Mouse (Mus musculus): ENCODE results near the gene Fxyd7. TPM values are rescaled to one million over a fixed set of nuclear protein-coding genes. Genes with fewer than 3 reads are reported as not detected.

Fxyd7 gene
- polyA plus RNA-seq, 1 experiment from 2014 or later, result 79.5 TPM

GRCm38 (mm10) chr7:31056448-31056847 is 5.2 kb upstream of the Fxyd7 start:
- 71% methylated on average over 7 of the region's 7 CpGs for WGBS
- Histone ChIP-seq H3K9me3 (no peaks in the 10 kb centered on the region), H3K27me3 (replicated peaks) (peaks cover 33% of the 10 kb centered on the region), H3K27ac (no peak overlapping the region), H3K4me1 (peaks cover 29% of the 10 kb centered on the region), H3K4me2 (replicated peaks) (no peak overlapping the region), H3K36me3 (no peaks in the 10 kb centered on the region), H3K4me3 (no peak overlapping the region), H3K9ac (no peak overlapping the region)
- no peak for ATAC-seq (ENCODE audit: low FRiP score, low read depth)

DNA sequence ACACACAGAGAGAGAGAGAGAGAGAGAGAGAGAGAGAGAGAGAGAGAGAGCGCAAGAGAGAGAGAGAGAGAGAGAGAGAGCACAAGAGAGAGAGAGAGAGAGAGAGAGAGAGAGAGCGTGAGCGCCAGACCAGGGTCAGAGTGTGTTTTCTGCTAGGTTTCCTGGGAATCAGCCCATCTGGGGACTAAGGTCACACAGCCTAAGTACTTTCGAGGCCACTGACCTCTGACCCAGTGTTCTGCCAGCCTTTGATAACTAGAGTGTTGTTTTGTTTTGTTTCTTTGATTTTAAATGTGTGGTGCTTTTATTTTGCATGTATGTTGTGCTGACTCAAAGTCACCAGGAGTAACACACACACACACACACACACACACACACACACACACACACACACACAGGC is 4.6 kb upstream of the Fxyd7 start:
- Histone ChIP-seq H3K9ac (no peak overlapping the region), H3K4me2 (replicated peaks) (no peak overlapping the region), H3K4me3 (no peak overlapping the region), H3K27ac (no peak overlapping the region), H3K4me1 (peaks cover 34% of the 10 kb centered on the region), H3K9me3 (no peaks in the 10 kb centered on the region), H3K36me3 (no peaks in the 10 kb centered on the region), H3K27me3 (replicated peaks) (peaks cover 39% of the 10 kb centered on the region)
- WGBS, result 15% methylated on average over 3 of the region's 4 CpGs
- no peak for ATAC-seq (ENCODE audit: low FRiP score, low read depth)

GRCm38 (mm10) chr7:31055354-31055824 is 4.1 kb upstream of the Fxyd7 start:
- Histone ChIP-seq H3K4me2 (replicated peaks) (peak overlapping the region; percentile 28; the same call in 1 of the 2 replicates), H3K9ac (no peak overlapping the region; the same call in 1 of the 2 replicates), H3K4me1 (peaks cover 39% of the 10 kb centered on the region), H3K36me3 (no peaks in the 10 kb centered on the region), H3K27ac (no peak overlapping the region), H3K27me3 (replicated peaks) (peaks cover 44% of the 10 kb centered on the region), H3K9me3 (no peaks in the 10 kb centered on the region), H3K4me3 (no peak overlapping the region)
- ATAC-seq (ENCODE audit: low FRiP score, low read depth), result no peak
- WGBS, result 9% methylated on average over 10 of the region's 10 CpGs

DNA sequence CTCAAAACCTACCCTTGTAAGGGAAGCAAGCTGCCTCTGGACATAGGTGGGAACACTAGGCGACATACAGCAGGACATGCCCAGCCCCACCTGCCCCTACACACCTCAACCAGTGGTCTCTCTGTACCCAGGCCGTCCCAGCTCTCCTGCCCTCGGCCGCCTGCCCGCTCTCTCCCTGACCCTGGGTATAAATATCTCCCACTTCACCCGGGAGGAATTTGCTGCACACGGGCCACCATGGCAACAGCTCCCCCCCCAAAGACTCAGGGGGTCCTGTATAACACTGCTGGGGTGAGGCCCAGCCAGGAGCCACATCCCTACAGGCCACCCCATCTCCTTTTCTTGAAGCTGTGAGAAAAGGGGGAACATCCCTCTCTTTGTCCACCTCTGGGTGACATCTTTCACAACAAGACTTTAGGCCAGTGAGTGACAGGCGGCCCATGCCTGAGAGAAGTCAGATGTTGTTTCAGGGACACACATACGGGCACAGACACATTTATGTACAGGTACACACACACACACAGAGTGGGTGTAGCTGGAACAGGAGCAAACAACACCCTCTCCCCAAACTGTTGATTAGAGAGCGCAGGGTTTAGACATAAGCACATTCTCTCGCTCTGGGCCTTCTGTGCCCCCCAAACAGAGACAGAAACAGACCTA is 3.5 kb upstream of the Fxyd7 start:
- 42% methylated on average over 11 of the region's 11 CpGs for WGBS
- peak overlapping the region; percentile 28; the same call in 1 of the 2 replicates for H3K4me2 ChIP-seq (replicated peaks)

DNA sequence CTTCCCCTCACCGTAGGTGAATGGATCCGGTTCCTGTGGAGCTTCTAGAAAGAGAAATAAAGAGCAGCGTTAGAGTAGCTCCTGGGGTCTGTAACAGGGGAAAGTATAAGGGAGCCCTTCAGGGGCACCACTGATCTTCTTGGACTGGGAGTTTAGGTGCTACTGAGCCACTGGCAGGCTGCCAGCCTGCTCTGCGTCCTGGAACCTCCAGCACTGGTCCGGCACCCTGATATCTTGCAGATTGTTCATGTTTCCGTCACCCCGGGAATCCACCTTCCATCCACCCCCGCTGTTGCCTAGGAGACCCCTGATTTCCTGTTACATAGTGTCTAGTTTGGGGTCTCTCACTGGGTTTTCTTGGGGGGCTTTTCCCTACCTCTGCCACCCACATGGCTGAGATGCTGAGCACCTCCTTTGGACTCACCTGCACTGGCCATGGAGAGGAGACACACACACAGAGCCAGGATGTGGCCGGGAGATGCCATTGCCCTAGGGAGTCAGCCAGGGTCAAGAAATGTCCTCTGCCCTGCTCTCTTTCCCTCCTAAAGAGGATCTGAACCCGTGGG is 2.7 kb upstream of the Fxyd7 start:
- Histone ChIP-seq H3K27ac (no peak overlapping the region), H3K4me1 (peaks cover 52% of the 10 kb centered on the region), H3K27me3 (replicated peaks) (peaks cover 57% of the 10 kb centered on the region), H3K9ac (no peak overlapping the region), H3K4me3 (no peak overlapping the region), H3K9me3 (no peaks in the 10 kb centered on the region), H3K36me3 (no peaks in the 10 kb centered on the region), H3K4me2 (replicated peaks) (peak overlapping the region; percentile 58; the same call in 1 of the 2 replicates)
- 31% methylated on average over 10 of the region's 10 CpGs for WGBS
- no peak for ATAC-seq (ENCODE audit: low FRiP score, low read depth)

More for the DNA sequence above, 3.5 kb upstream of the Fxyd7 start:
- Histone ChIP-seq H3K9me3 (no peaks in the 10 kb centered on the region), H3K27me3 (replicated peaks) (peaks cover 50% of the 10 kb centered on the region), H3K4me1 (peaks cover 45% of the 10 kb centered on the region), H3K9ac (no peak overlapping the region), H3K4me3 (no peak overlapping the region), H3K36me3 (no peaks in the 10 kb centered on the region), H3K27ac (no peak overlapping the region)
- ATAC-seq (ENCODE audit: low FRiP score, low read depth), result no peak

GRCm38 (mm10) chr7:31052636-31053434 is 1.6 kb upstream of the Fxyd7 start:
- peak; percentile 18; the same call in 1 of the 2 replicates for ATAC-seq (ENCODE audit: low FRiP score, low read depth)
- peaks cover 52% of the 10 kb centered on the region for H3K4me1 ChIP-seq
- no peak overlapping the region for H3K27ac ChIP-seq
- H3K9ac ChIP-seq, result no peak overlapping the region
- no peaks in the 10 kb centered on the region for H3K9me3 ChIP-seq
- no peaks in the 10 kb centered on the region for H3K36me3 ChIP-seq
- H3K4me2 ChIP-seq (replicated peaks), result peak overlapping the region; percentile 58
- WGBS, result 1% methylated on average over 34 of the region's 34 CpGs
- H3K4me3 ChIP-seq, result peak overlapping the region; percentile 9; the same call in 1 of the 2 replicates
- H3K27me3 ChIP-seq (replicated peaks), result peaks cover 63% of the 10 kb centered on the region

GRCm38 (mm10) chr7:31052251-31052635 is 976 bp upstream of the Fxyd7 start:
- Histone ChIP-seq H3K9ac (no peak overlapping the region), H3K27ac (no peak overlapping the region), H3K4me1 (peaks cover 52% of the 10 kb centered on the region), H3K4me3 (peak overlapping the region; percentile 9; the same call in 1 of the 2 replicates), H3K27me3 (replicated peaks) (peaks cover 63% of the 10 kb centered on the region), H3K36me3 (no peaks in the 10 kb centered on the region), H3K9me3 (no peaks in the 10 kb centered on the region), H3K4me2 (replicated peaks) (peak overlapping the region; percentile 58)
- 3% methylated on average over 22 of the region's 22 CpGs for WGBS
- no peak for ATAC-seq (ENCODE audit: low FRiP score, low read depth)

DNA sequence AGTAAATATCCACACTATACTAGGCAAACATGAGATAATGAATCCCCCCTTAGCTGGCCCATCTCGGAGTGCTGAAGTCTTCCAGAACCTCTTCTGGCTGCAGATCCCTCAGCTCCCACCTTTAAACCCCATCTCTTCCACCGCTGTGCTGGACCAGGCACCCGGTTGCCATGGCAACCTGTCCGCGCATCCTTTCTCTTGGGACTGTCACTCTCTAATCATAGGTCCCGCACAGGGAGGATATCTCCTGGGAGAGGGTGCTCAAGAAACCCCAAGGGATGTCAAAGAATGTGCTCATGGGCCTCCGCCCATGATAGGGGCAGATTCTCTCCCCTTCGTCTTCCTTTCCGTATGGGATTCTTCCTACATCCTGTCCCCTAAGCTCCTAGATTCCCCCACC is 346 bp downstream of the Fxyd7 start:
- Histone ChIP-seq H3K36me3 (no peaks in the 10 kb centered on the region), H3K4me2 (replicated peaks) (peak overlapping the region; percentile 58), H3K27ac (no peak overlapping the region), H3K27me3 (replicated peaks) (peaks cover 63% of the 10 kb centered on the region), H3K4me1 (peaks cover 51% of the 10 kb centered on the region), H3K4me3 (peak overlapping the region; percentile 31), H3K9me3 (no peaks in the 10 kb centered on the region), H3K9ac (peak overlapping the region; percentile 5)
- ATAC-seq (ENCODE audit: low FRiP score, low read depth), result no peak
- WGBS, result 6% methylated on average over 9 of the region's 9 CpGs

DNA sequence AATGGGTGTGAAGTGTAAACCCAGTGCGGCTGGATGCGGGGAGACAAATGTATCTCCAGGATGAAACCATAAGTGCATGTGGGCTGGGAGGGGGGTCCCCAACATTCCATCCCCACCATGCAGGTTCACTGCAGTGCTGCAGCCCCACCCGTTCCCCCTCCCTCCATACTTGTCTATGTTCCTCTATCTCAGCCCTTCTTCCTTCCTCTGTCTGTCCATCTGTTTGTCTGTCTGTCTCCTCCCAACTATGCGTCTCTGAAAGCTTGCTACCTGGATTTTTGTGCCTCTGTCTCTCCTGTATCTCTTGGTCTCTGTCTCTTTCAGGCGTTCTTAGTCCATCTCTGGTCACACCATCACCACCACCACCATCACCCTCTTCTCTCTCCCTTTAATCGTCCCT is 780 bp downstream of the Fxyd7 start:
- ATAC-seq (ENCODE audit: low FRiP score, low read depth), result no peak
- 3% methylated on average over 6 of the region's 6 CpGs for WGBS
- H3K36me3 ChIP-seq, result no peaks in the 10 kb centered on the region
- peaks cover 46% of the 10 kb centered on the region for H3K4me1 ChIP-seq
- H3K9me3 ChIP-seq, result no peaks in the 10 kb centered on the region
- H3K4me2 ChIP-seq (replicated peaks), result peak overlapping the region; percentile 58
- no peak overlapping the region for H3K27ac ChIP-seq
- peak overlapping the region; percentile 44; the same call in 1 of the 2 replicates for H3K9ac ChIP-seq
- peaks cover 63% of the 10 kb centered on the region for H3K27me3 ChIP-seq (replicated peaks)
- peak overlapping the region; percentile 31 for H3K4me3 ChIP-seq

- H3K27me3 ChIP-seq (replicated peaks), result peaks cover 66% of the 10 kb centered on the region
- peak overlapping the region; percentile 58 for H3K4me2 ChIP-seq (replicated peaks)
- H3K4me1 ChIP-seq, result peaks cover 43% of the 10 kb centered on the region
- H3K27ac ChIP-seq, result no peak overlapping the region
- WGBS, result 2% methylated on average over 13 of the region's 15 CpGs
- no peaks in the 10 kb centered on the region for H3K9me3 ChIP-seq
- no peaks in the 10 kb centered on the region for H3K36me3 ChIP-seq
- H3K4me3 ChIP-seq, result peak overlapping the region; percentile 31
- ATAC-seq (ENCODE audit: low FRiP score, low read depth), result peak; percentile 21
- H3K9ac ChIP-seq, result peak overlapping the region; percentile 44; the same call in 1 of the 2 replicates
Observed at GRCm38 (mm10) chr7:31049846-31050281, 1.4 kb downstream of the Fxyd7 start.

GRCm38 (mm10) chr7:31049135-31049845 is 2.0 kb downstream of the Fxyd7 start:
- 19% methylated on average over 5 of the region's 5 CpGs for WGBS
- no peaks in the 10 kb centered on the region for H3K36me3 ChIP-seq
- peaks cover 66% of the 10 kb centered on the region for H3K27me3 ChIP-seq (replicated peaks)
- peak overlapping the region; percentile 58 for H3K4me2 ChIP-seq (replicated peaks)
- 0 out of 2 replicates have a peak, but pooled peaks have one; percentile 11 for ATAC-seq (ENCODE audit: low FRiP score, low read depth)
- peaks cover 43% of the 10 kb centered on the region for H3K4me1 ChIP-seq
- 0 out of 2 replicates have a peak overlapping the region, but pooled peaks have one; percentile 44 for H3K9ac ChIP-seq
- H3K4me3 ChIP-seq, result peak overlapping the region; percentile 31
- no peaks in the 10 kb centered on the region for H3K9me3 ChIP-seq
- no peak overlapping the region for H3K27ac ChIP-seq

Data from neural tube, embryonic 12.5 days (tissue).